Mouse (Mus musculus) CH12.LX (cell line): ENCODE measurements around the gene Asap3. TPM values are rescaled to one million over a fixed set of nuclear protein-coding genes. Genes with fewer than 3 reads are reported as not detected.

Experiments used
- DNase-seq: peaks from one replicate; pipeline ENCODE4 v3.0.0-alpha.2; 2013; ENCODE audit errors: extremely low read depth
- H3K27ac ChIP-seq: 2 replicates; pipeline ENCODE4 v1.5.1; 2012; ENCODE audit warnings: low read depth, mild to moderate bottlenecking, control low read depth, moderate library complexity; ENCODE audit not compliant: insufficient read depth
- H3K27me3 ChIP-seq: replicated peaks from 2 replicates; pipeline ENCODE3; 2012; ENCODE audit warnings: inconsistent platforms
- H3K36me3 ChIP-seq, 2 experiments: replicated peaks in 1 of 2; 2 replicates each; pipeline versions ENCODE3 to v1.6.1; 2012; ENCODE audit warnings: inconsistent platforms in 1 of 2, low read length in 1 of 2, mild to moderate bottlenecking in 1 of 2, mixed read lengths in 1 of 2, moderate library complexity in 1 of 2; ENCODE audit not compliant: control insufficient read depth in 1 of 2, insufficient read depth in 1 of 2
- H3K4me1 ChIP-seq, 2 experiments: 2 replicates each; pipeline ENCODE4 v1.6.1; 2012; ENCODE audit warnings: inconsistent platforms in 1 of 2, moderate library complexity in 1 of 2; ENCODE audit not compliant: insufficient read depth in 2 of 2, control insufficient read depth in 1 of 2
- H3K4me2 ChIP-seq: 2 replicates; pipeline ENCODE4 v1.6.1; 2012; ENCODE audit warnings: low read depth, mild to moderate bottlenecking, control low read depth; ENCODE audit not compliant: poor library complexity, insufficient read depth, severe bottlenecking
- H3K4me3 ChIP-seq, 3 experiments: fragments of 150-350 bp in 1 of 3; sonication (generic) in 1 of 3; replicated peaks in 1 of 3; 2 replicates each; pipeline versions ENCODE3 to v1.5.1; 2011 to 2012; ENCODE audit warnings: low read depth in 2 of 3, low read length in 2 of 3, mild to moderate bottlenecking in 2 of 3, moderate library complexity in 2 of 3, control low read depth in 1 of 3, improper control_type of control experiment in 1 of 3, inconsistent platforms in 1 of 3, mixed read lengths in 1 of 3; ENCODE audit not compliant: poor library complexity in 1 of 3
- H3K79me2 ChIP-seq: replicated peaks from 2 replicates; pipeline ENCODE4 v1.6.1; 2012; ENCODE audit warnings: mild to moderate bottlenecking, moderate library complexity; ENCODE audit not compliant: control insufficient read depth, poor library complexity, insufficient read depth, severe bottlenecking; ENCODE audit errors: extremely low read depth
- H3K9ac ChIP-seq: 2 replicates; pipeline ENCODE4 v1.6.1; 2012; ENCODE audit warnings: low read depth, mild to moderate bottlenecking, control low read depth, moderate library complexity; ENCODE audit not compliant: insufficient read depth
- H3K9me3 ChIP-seq: replicated peaks from 2 replicates; pipeline ENCODE3; 2012; ENCODE audit warnings: low read length, inconsistent platforms, mixed read lengths
- CHD1 ChIP-seq: IDR thresholded peaks from 2 replicates; pipeline ENCODE4 v1.6.1; 2012; ENCODE audit warnings: low read depth, low read length, improper control_type of control experiment, inconsistent platforms
- CHD2 ChIP-seq: IDR thresholded peaks from 2 replicates; pipeline ENCODE4 v1.6.1; 2011; ENCODE audit warnings: low read length, improper control_type of control experiment
- CTCF ChIP-seq, 2 experiments: IDR thresholded peaks in 1 of 2; conservative IDR thresholded peaks in 1 of 2; 2 replicates each; pipeline ENCODE4 v1.5.1; 2011 to 2012; ENCODE audit warnings: low read depth in 2 of 2, low read length in 2 of 2, improper control_type of control experiment in 1 of 2, inconsistent platforms in 1 of 2, mild to moderate bottlenecking in 1 of 2, moderate library complexity in 1 of 2
- E2F4 ChIP-seq: IDR thresholded peaks from 2 replicates; pipeline ENCODE4 v1.6.1; 2011; ENCODE audit warnings: low read depth, low read length, improper control_type of control experiment; ENCODE audit not compliant: insufficient replicate concordance
- ELF1 ChIP-seq: IDR thresholded peaks from 2 replicates; pipeline ENCODE4 v1.6.1; 2014; ENCODE audit warnings: low read depth, mild to moderate bottlenecking, inconsistent platforms, low read length, improper control_type of control experiment
- EP300 ChIP-seq: IDR thresholded peaks from 2 replicates; pipeline ENCODE4 v1.6.1; 2011; ENCODE audit warnings: low read length, improper control_type of control experiment
- GABPA ChIP-seq: IDR thresholded peaks from 2 replicates; pipeline ENCODE4 v1.6.1; 2012; ENCODE audit warnings: low read depth, low read length, improper control_type of control experiment, inconsistent platforms; ENCODE audit not compliant: insufficient replicate concordance
- IRF4 ChIP-seq: IDR thresholded peaks from 2 replicates; pipeline ENCODE4 v1.6.1; 2014; ENCODE audit warnings: low read depth, mild to moderate bottlenecking, inconsistent platforms, low read length, improper control_type of control experiment
- JUN ChIP-seq: IDR thresholded peaks from 2 replicates; pipeline ENCODE4 v1.6.1; 2011; ENCODE audit warnings: low read depth, mild to moderate bottlenecking, low read length, improper control_type of control experiment, moderate library complexity; ENCODE audit not compliant: insufficient read depth
- KAT2A ChIP-seq: IDR thresholded peaks from 2 replicates; pipeline ENCODE4 v1.6.1; 2012; ENCODE audit warnings: low read length, improper control_type of control experiment, inconsistent platforms; ENCODE audit not compliant: insufficient replicate concordance
- MAFK ChIP-seq: IDR thresholded peaks from 2 replicates; pipeline ENCODE4 v1.6.1; 2011; ENCODE audit warnings: low read length, improper control_type of control experiment; ENCODE audit not compliant: insufficient replicate concordance
- MAX ChIP-seq: IDR thresholded peaks from 2 replicates; pipeline ENCODE4 v1.6.1; 2011; ENCODE audit warnings: low read length, improper control_type of control experiment
- MAZ ChIP-seq: IDR thresholded peaks from 2 replicates; pipeline ENCODE4 v1.6.1; 2012; ENCODE audit warnings: low read depth, mild to moderate bottlenecking, inconsistent platforms, low read length, improper control_type of control experiment, moderate library complexity
- MXI1 ChIP-seq: IDR thresholded peaks from 2 replicates; pipeline ENCODE4 v1.6.1; 2011; ENCODE audit warnings: mild to moderate bottlenecking, low read depth, low read length, improper control_type of control experiment
- NELFE ChIP-seq: IDR thresholded peaks from 2 replicates; pipeline ENCODE4 v1.6.1; 2011; ENCODE audit warnings: low read depth, low read length, improper control_type of control experiment
- NRF1 ChIP-seq: IDR thresholded peaks from 2 replicates; pipeline ENCODE4 v1.6.1; 2014; ENCODE audit warnings: low read depth, mild to moderate bottlenecking, inconsistent platforms, low read length, improper control_type of control experiment, moderate library complexity
- PAX5 ChIP-seq: IDR thresholded peaks from 2 replicates; pipeline ENCODE4 v1.6.1; 2012; ENCODE audit warnings: low read length, inconsistent platforms, mixed read lengths
- POLR2AphosphoS2 ChIP-seq: IDR thresholded peaks from 2 replicates; pipeline ENCODE4 v1.6.1; 2011; ENCODE audit warnings: low read depth, low read length, improper control_type of control experiment
- RAD21 ChIP-seq: IDR thresholded peaks from 2 replicates; pipeline ENCODE4 v1.6.1; 2011; ENCODE audit warnings: low read depth, mild to moderate bottlenecking, low read length, improper control_type of control experiment, moderate library complexity
- RCOR1 ChIP-seq: conservative IDR thresholded peaks from 2 replicates; pipeline ENCODE4 v1.6.1; 2012; ENCODE audit warnings: low read depth, mild to moderate bottlenecking, inconsistent platforms, low read length, improper control_type of control experiment
- SIN3A ChIP-seq: IDR thresholded peaks from 2 replicates; pipeline ENCODE4 v1.6.1; 2012; ENCODE audit warnings: low read length, improper control_type of control experiment, inconsistent platforms
- TBP ChIP-seq: conservative IDR thresholded peaks from 2 replicates; pipeline ENCODE4 v1.6.1; 2011; ENCODE audit warnings: low read depth, low read length, improper control_type of control experiment
- UBTF ChIP-seq: IDR thresholded peaks from 2 replicates; pipeline ENCODE4 v1.6.1; 2012; ENCODE audit warnings: low read depth, mild to moderate bottlenecking, inconsistent platforms, low read length, improper control_type of control experiment, moderate library complexity
- USF1 ChIP-seq: IDR thresholded peaks from 2 replicates; pipeline ENCODE4 v1.6.1; 2014; ENCODE audit warnings: low read depth, mild to moderate bottlenecking, inconsistent platforms, low read length, improper control_type of control experiment
- USF2 ChIP-seq: conservative IDR thresholded peaks from 2 replicates; pipeline ENCODE4 v1.6.1; 2011; ENCODE audit warnings: low read depth, low read length, improper control_type of control experiment
- ZC3H11A ChIP-seq: IDR thresholded peaks from 2 replicates; pipeline ENCODE4 v1.6.1; 2012; ENCODE audit warnings: low read depth, mild to moderate bottlenecking, inconsistent platforms, low read length, improper control_type of control experiment
- ZKSCAN1 ChIP-seq: IDR thresholded peaks from 2 replicates; pipeline ENCODE4 v1.6.1; 2012; ENCODE audit warnings: low read depth, inconsistent platforms, low read length, improper control_type of control experiment, borderline replicate concordance
- ZMIZ1 ChIP-seq: IDR thresholded peaks from 2 replicates; pipeline ENCODE4 v1.6.1; 2012; ENCODE audit warnings: low read depth, mild to moderate bottlenecking, inconsistent platforms, low read length, improper control_type of control experiment
- ZNF384 ChIP-seq: IDR thresholded peaks from 2 replicates; pipeline ENCODE4 v1.6.1; 2012; ENCODE audit warnings: low read depth, low read length, improper control_type of control experiment, inconsistent platforms
- dilution Hi-C: fragments of 300-500 bp; cut with MboI; formaldehyde crosslinking; loops from 2 replicates; pipeline ENCODE4 v1.14.3; 2020; ENCODE audit warnings: low sequenced_read_pairs; ENCODE audit not compliant: extremely low pct_unique_long_range_greater_than_20kb, extremely low pct_ligation_motif_present
- in situ Hi-C: fragments of 300-500 bp; cut with MboI; formaldehyde crosslinking; loops from 3 replicates; pipeline ENCODE4 v1.14.3; 2019; ENCODE audit warnings: low sequenced_read_pairs, low pct_ligation_motif_present, low pct_unique_long_range_greater_than_20kb, mixed read lengths
- polyA plus RNA-seq: library from polyadenylated mRNA; unstranded; fragments of >175 nt; gene quantifications from 2 replicates; pipeline ENCODE4 v1.2.1, GENCODE M21; 2012; ENCODE audit warnings: low read depth; ENCODE audit not compliant: insufficient read length
- total RNA-seq, 2 experiments: library from RNA; depleted of rRNA; stranded (reverse); fragments of 300-350 nt in 1 of 2; fragments of >200 nt in 1 of 2; gene quantifications; 2 replicates each; pipeline ENCODE4 v1.2.3; 2012 to 2014

Asap3 gene
- total and polyA plus RNA-seq, 3 experiments = 0.07 to 0.08 TPM; not detected in 1

GRCm38 (mm10) chr4:136172542-136173209, 33.5 kb upstream of the Asap3 start:
- in situ Hi-C loops (no loop called here), dilution Hi-C loops (no loop called here)
- Histone ChIP-seq H3K36me3 (peaks cover 0 to 4% of the 10 kb centered on the region in 2 experiments), H3K27me3 (peaks cover 9% of the 10 kb centered on the region), H3K4me3 (peak overlapping the region; percentile 72 to 83 (median 76)), H3K4me1 (peaks cover 24 to 47% of the 10 kb centered on the region in 2 experiments), H3K27ac (peak overlapping the region; percentile 81), H3K4me2 (peak overlapping the region; percentile 95), H3K9ac (peak overlapping the region; percentile 76), H3K9me3 (no peaks in the 10 kb centered on the region), H3K79me2 (peaks cover 29% of the 10 kb centered on the region)
- DNase-seq = no peak
- TF ChIP-seq CHD1 (no peak), NRF1 (peak; percentile 60), JUN (no peak), ELF1 (no peak), KAT2A (no peak), ZKSCAN1 (no peak), E2F4 (no peak), ZC3H11A (no peak), CTCF (conservative IDR thresholded peaks at IDR 0.05 in 1 of 2, IDR thresholded peaks at IDR 0.05 in 1 of 2; ENCODE audit: low read depth in 2 of 2, low read length in 2 of 2) (no peak), MXI1 (no peak), USF2 (no peak), MAFK (no peak), USF1 (no peak), MAX (0 out of 2 replicates have a peak, but pooled peaks have one; percentile 16), UBTF (no peak; the same call in 1 of the 2 replicates), ZMIZ1 (no peak), POLR2AphosphoS2 (no peak)

- dilution Hi-C loops (no loop called here), in situ Hi-C loops (no loop called here)
- Histone ChIP-seq H3K27ac (peak overlapping the region; percentile 81), H3K4me3 (peak overlapping the region; percentile 72 to 83 (median 76)), H3K27me3 (peaks cover 9% of the 10 kb centered on the region), H3K4me1 (peaks cover 24 to 53% of the 10 kb centered on the region in 2 experiments), H3K9me3 (no peaks in the 10 kb centered on the region), H3K4me2 (peak overlapping the region; percentile 95), H3K36me3 (peaks cover 0 to 4% of the 10 kb centered on the region in 2 experiments), H3K9ac (peak overlapping the region; percentile 76), H3K79me2 (peaks cover 30% of the 10 kb centered on the region)
- no peak for DNase-seq
- TF ChIP-seq ZC3H11A = no peak
- no peak for TF ChIP-seq MAFK
- TF ChIP-seq KAT2A = no peak
- TF ChIP-seq E2F4 = no peak
- TF ChIP-seq EP300 = no peak
- no peak for TF ChIP-seq USF2
- TF ChIP-seq MAZ = no peak
- TF ChIP-seq ZMIZ1 = peak; percentile 57; the same call in 1 of the 2 replicates
- no peak for TF ChIP-seq RAD21
- no peak; the same call in 1 of the 2 replicates for TF ChIP-seq SIN3A
- no peak for TF ChIP-seq JUN
- no peak for TF ChIP-seq IRF4
- TF ChIP-seq CTCF (conservative IDR thresholded peaks at IDR 0.05 in 1 of 2, IDR thresholded peaks at IDR 0.05 in 1 of 2; ENCODE audit: low read depth in 2 of 2, low read length in 2 of 2) = no peak
- TF ChIP-seq GABPA = no peak
- no peak for TF ChIP-seq RCOR1
- TF ChIP-seq ZNF384 = no peak
- no peak for TF ChIP-seq UBTF
- no peak for TF ChIP-seq PAX5
- no peak; the same call in 1 of the 2 replicates for TF ChIP-seq ELF1
- peak; percentile 52; the same call in 1 of the 2 replicates for TF ChIP-seq NELFE
- no peak for TF ChIP-seq TBP
- no peak for TF ChIP-seq CHD2
Observed at GRCm38 (mm10) chr4:136173210-136173715, 32.9 kb upstream of the Asap3 start.
